Mouse (Mus musculus) heart, embryonic 15.5 days (tissue): ENCODE data around the gene Zp3. TPM values are rescaled to one million over a fixed set of nuclear protein-coding genes. Genes with fewer than 3 reads are reported as not detected.
A peak's percentile ranks its signal among the peaks of the same experiment; 100 is the strongest.

Source experiments
- ATAC-seq: fragments of 200-750 bp; cut with Nextera tagmentation; replicated peaks from 2 replicates; pipeline ENCODE4 v1.8.0; 2017; ENCODE audit warnings: low read depth, moderate TSS enrichment; ENCODE audit not compliant: insufficient number of reproducible peaks, insufficient read depth, low FRiP score
- H3K27ac ChIP-seq: fragments of 300-500 bp; sonication (generic); 2 replicates; pipeline ENCODE4 v1.5.1; 2015; ENCODE audit warnings: mild to moderate bottlenecking, inconsistent platforms
- H3K27me3 ChIP-seq: fragments of 300-500 bp; sonication (generic); 2 replicates; pipeline ENCODE4 v1.6.1; 2015; ENCODE audit warnings: inconsistent platforms
- H3K36me3 ChIP-seq: fragments of 300-500 bp; sonication (generic); 2 replicates; pipeline ENCODE4 v1.6.1; 2015; ENCODE audit warnings: mild to moderate bottlenecking, inconsistent platforms
- H3K4me1 ChIP-seq: fragments of 300-500 bp; sonication (generic); replicated peaks from 2 replicates; pipeline ENCODE4 v1.6.1; 2015; ENCODE audit warnings: inconsistent platforms
- H3K4me2 ChIP-seq: fragments of 300-500 bp; sonication (generic); 2 replicates; pipeline ENCODE4 v1.6.1; 2015; ENCODE audit warnings: inconsistent platforms, mild to moderate bottlenecking, moderate library complexity
- H3K4me3 ChIP-seq: fragments of 300-500 bp; sonication (generic); 2 replicates; pipeline ENCODE4 v1.5.1; 2015; ENCODE audit warnings: mild to moderate bottlenecking, inconsistent platforms
- H3K9ac ChIP-seq: fragments of 300-500 bp; sonication (generic); 2 replicates; pipeline ENCODE4 v1.6.1; 2015; ENCODE audit warnings: mild to moderate bottlenecking, inconsistent platforms
- H3K9me3 ChIP-seq: fragments of 300-500 bp; sonication (generic); replicated peaks from 2 replicates; pipeline ENCODE4 v1.6.1; 2016; ENCODE audit warnings: inconsistent platforms
- WGBS: fragments of 180-500 bp; shearing (Covaris S2); methylation state at CpG from one replicate; pipeline ENCODE4 v1.1.7; 2015; ENCODE audit warnings: mixed read lengths; 5-methylcytosine and 5-hydroxymethylcytosine counted together
- polyA plus RNA-seq: library from polyadenylated mRNA; unstranded; fragments of >200 nt; fragmentation: Nextera tagmentation; extraction: Ambion mirVana; gene quantifications from 2 replicates; pipeline ENCODE4 v1.2.1, GENCODE M21; 2015

Zp3 gene
- polyA plus RNA-seq, 1 experiment from 2014 or later: not detected

DNA sequence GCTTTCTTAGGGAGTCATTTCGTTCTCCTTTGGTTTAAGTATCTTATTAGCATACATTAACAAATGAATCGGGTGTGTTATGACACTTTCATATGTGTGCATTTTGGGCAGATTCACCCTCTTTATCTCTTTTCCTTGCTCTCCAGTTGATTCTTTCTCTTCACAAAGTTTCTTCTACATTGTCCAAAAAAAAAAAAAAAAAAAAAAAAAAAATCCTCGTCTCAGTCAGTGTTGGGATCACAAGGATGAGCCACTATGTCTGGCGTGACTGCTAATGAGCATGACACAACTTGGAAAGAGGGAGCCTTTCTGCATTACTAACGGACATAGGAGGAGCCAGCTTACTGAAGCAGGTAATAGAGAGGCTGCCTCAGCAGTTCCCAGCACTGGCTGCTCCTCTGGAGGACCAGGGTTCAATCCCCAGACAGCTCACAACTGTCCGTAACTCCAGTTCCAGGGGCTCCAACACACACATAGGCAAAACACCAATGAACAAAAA lies 4.7 kb downstream of the Zp3 start:
- WGBS: 73% methylated on average over 6 of the region's 6 CpGs
- no peak overlapping the region for H3K27ac ChIP-seq
- no peaks in the 10 kb centered on the region for H3K36me3 ChIP-seq
- no peak for ATAC-seq
- no peaks in the 10 kb centered on the region for H3K27me3 ChIP-seq
- H3K4me1 ChIP-seq: no peaks in the 10 kb centered on the region
- H3K9ac ChIP-seq: no peak overlapping the region
- no peak overlapping the region for H3K4me2 ChIP-seq
- H3K4me3 ChIP-seq: no peak overlapping the region
- no peaks in the 10 kb centered on the region for H3K9me3 ChIP-seq

DNA sequence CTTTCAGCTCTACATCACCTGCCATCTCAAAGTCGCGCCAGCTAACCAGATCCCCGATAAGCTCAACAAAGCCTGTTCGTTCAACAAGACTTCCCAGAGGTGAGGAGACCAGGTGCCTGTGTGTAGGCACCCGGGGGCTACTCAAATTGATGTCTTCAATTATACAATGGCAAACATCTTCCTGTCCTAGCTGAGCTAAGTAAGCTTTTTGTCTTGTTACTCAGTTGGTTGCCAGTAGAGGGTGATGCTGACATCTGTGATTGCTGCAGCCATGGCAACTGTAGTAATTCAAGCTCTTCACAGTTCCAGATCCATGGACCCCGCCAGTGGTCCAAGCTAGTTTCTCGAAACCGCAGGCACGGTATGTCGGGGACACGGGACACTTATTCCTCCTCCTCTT lies 7.3 kb downstream of the Zp3 start:
- ATAC-seq: no peak
- no peak overlapping the region for H3K4me2 ChIP-seq

DNA sequence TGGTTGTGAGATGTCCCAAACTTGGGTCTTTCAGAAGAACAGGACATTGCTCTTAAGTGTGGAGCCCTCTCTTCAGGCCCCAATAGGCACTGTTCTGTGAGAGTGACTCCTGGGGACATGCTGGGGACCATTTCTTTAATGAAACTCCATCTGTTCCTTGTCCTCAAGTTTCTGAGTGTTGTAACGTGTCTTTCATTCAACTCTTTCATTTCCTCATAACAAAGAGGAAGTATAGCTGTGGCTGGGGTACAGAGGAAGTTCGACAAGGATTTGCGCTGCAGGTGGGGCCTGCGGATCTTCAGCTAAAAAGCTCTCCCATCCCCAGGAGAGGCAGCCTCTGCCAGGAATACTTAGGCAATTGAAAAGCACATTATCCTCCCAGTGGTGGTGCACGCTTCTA lies 10.7 kb downstream of the Zp3 start:
- Histone ChIP-seq H3K4me1 (peaks cover 5% of the 10 kb centered on the region), H3K27me3 (no peaks in the 10 kb centered on the region), H3K4me3 (no peak overlapping the region), H3K36me3 (no peaks in the 10 kb centered on the region), H3K27ac (no peak overlapping the region), H3K9ac (no peak overlapping the region), H3K4me2 (no peak overlapping the region), H3K9me3 (no peaks in the 10 kb centered on the region)
- no peak for ATAC-seq
- 70% methylated on average over 5 of the region's 5 CpGs for WGBS

More for the DNA sequence above, 7.3 kb downstream of the Zp3 start:
- Histone ChIP-seq H3K27me3 (no peaks in the 10 kb centered on the region), H3K9me3 (no peaks in the 10 kb centered on the region), H3K4me1 (no peaks in the 10 kb centered on the region), H3K9ac (no peak overlapping the region), H3K4me3 (no peak overlapping the region), H3K27ac (no peak overlapping the region), H3K36me3 (no peaks in the 10 kb centered on the region)
- WGBS: 47% methylated on average over 11 of the region's 11 CpGs

DNA sequence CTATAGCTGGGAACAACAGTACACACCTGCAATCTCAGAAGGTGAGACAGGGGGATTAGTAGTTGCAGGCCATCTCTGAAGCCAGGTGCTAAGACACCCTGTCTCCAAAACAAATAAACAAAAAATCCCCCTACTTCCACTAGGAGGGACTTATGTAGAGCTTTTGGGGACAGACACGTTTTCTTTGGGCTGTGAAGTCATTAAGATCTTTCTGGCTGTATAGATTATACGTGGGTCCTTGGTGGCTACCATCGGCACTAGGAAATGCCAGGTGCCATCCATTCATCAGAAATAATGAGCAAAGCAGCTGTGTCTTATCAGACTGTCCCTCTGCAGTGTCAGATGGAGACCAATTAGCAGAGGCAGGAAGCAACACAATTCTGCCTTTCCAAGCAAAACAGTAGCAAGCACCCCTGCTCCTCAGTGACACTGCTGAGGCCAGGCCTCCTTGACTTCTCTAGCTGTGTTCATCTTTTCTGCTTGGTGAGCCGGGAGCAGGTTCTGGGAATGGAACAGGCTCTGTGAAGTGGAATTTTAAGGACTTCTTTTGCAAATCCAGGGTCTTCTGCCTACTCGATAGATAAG lies 13.6 kb downstream of the Zp3 start:
- Histone ChIP-seq H3K4me3 (no peak overlapping the region), H3K9me3 (no peaks in the 10 kb centered on the region), H3K4me2 (no peak overlapping the region), H3K9ac (no peak overlapping the region), H3K27ac (no peak overlapping the region), H3K27me3 (no peaks in the 10 kb centered on the region), H3K4me1 (peaks cover 8% of the 10 kb centered on the region), H3K36me3 (peaks cover 7% of the 10 kb centered on the region; the same call in 1 of the 2 replicates)
- WGBS: 47% methylated on average over 5 of the region's 5 CpGs
- no peak for ATAC-seq

DNA sequence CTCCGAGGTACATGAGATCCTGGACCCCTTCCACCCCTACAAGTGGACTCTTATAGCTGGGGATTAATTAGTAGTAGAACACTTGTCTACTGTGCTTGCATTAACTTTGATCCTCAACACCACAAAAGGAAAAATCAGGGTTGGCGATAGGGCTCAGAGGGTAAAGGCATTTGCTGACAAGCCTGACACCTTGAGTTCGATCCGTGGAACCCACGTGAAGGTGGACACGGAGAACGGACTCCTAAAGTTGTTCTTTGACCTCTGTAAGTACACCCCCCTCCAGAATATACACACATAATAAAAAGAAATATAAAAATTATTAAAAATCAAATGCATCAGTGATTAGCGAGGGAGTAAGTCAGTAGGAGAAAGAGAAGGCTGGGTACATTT lies 14.4 kb downstream of the Zp3 start:
- no peak overlapping the region for H3K27ac ChIP-seq
- H3K27me3 ChIP-seq: no peaks in the 10 kb centered on the region
- WGBS: 62% methylated on average over 8 of the region's 8 CpGs
- no peak overlapping the region for H3K9ac ChIP-seq
- no peak overlapping the region for H3K4me2 ChIP-seq
- peak overlapping the region; percentile 90 for H3K4me3 ChIP-seq
- no peak for ATAC-seq
- H3K9me3 ChIP-seq: no peaks in the 10 kb centered on the region
- peaks cover 8% of the 10 kb centered on the region for H3K4me1 ChIP-seq
- H3K36me3 ChIP-seq: peaks cover 14% of the 10 kb centered on the region; the same call in 1 of the 2 replicates

DNA sequence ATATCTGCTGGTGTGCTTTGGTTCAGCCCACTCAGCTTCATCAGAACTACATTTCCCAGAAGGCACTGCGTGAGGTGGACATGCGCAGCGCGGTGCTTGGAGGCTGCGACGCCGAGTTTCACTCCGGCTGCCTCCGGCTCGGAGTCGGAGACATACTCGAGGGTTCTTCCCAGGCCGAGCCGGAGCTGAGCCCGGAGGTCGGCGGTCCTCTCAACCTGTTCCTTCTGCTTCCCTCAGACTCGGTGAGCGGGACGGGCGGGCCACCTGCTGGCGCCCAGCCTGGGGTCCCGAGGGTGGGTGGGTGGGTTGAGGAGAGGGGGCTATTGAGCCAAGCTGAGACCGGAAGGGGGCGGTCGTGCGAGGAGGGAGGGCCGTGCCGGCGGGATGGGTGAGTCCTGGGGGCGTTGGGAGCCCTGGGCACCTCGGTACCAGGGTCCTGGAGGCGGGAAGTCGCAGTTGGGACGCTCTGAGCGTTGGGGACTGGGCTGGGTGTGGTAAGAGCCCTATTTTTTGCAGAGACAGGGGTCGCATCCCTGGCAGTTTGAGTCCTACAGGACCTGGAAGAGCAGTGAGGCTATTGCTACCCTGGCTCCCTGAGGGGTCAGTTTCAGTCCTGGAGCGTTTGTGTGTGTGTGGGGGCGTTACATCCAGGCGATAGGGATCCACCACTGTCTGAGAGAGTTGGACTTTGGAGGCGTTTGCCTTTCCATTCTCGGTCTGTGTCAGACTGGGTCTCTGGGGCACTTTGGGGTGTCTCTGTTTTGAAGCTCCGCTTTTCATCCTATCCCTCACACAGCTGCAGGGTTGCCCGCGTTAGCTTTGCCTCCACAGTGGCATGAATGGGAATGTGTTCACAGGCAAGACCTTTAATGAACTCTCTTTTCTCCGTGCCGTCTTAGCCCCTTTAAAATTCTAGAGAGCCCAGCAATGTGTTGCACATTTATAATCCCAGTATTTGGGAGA lies 15.1 kb downstream of the Zp3 start, which contains the start of gene Dtx2:
Gene Dtx2, plus strand, starts transcription at position 76 of the 963 bp plus-strand sequence.
- WGBS: under 1% methylated on average over 47 of the region's 47 CpGs

DNA sequence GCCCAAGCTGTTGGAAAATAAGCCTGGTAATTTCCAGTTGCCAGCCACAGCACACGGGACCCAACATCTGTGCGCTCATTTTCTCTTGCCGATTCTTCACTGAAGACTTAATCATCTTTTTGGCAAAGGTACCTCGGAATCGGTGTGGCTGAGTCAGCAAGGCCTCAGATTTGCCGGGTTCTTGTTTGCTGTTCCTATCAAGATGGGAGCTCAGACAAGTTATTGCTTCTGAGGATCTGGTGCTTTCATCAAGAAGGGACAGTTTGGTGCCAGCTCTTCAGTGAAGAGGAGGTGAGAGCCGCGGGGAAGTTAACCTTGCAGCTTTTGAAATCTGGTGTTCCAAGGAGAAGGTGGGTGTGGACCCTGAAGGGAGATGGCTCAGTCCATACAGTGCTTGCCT lies 16.3 kb downstream of the Zp3 start:
- H3K27ac ChIP-seq: no peak overlapping the region
- no peak overlapping the region for H3K9ac ChIP-seq
- H3K4me1 ChIP-seq: peaks cover 8% of the 10 kb centered on the region
- H3K27me3 ChIP-seq: no peaks in the 10 kb centered on the region
- 83% methylated on average over 8 of the region's 8 CpGs for WGBS
- H3K4me3 ChIP-seq: no peak overlapping the region
- no peaks in the 10 kb centered on the region for H3K9me3 ChIP-seq
- ATAC-seq: no peak
- H3K4me2 ChIP-seq: no peak overlapping the region
- H3K36me3 ChIP-seq: peaks cover 16% of the 10 kb centered on the region; the same call in 1 of the 2 replicates

More for the DNA sequence above, 15.1 kb downstream of the Zp3 start, which contains the start of gene Dtx2:
- Histone ChIP-seq H3K4me2 (peak within 1 kb of the TSS; percentile 88), H3K9ac (peak within 1 kb of the TSS; percentile 85), H3K4me1 (peaks cover 8% of the 10 kb centered on the region), H3K27ac (peak within 1 kb of the TSS; percentile 90), H3K4me3 (peak within 1 kb of the TSS; percentile 90), H3K9me3 (no peaks in the 10 kb centered on the region), H3K27me3 (no peaks in the 10 kb centered on the region), H3K36me3 (peaks cover 14% of the 10 kb centered on the region; the same call in 1 of the 2 replicates)
- ATAC-seq: peak; percentile 93

DNA sequence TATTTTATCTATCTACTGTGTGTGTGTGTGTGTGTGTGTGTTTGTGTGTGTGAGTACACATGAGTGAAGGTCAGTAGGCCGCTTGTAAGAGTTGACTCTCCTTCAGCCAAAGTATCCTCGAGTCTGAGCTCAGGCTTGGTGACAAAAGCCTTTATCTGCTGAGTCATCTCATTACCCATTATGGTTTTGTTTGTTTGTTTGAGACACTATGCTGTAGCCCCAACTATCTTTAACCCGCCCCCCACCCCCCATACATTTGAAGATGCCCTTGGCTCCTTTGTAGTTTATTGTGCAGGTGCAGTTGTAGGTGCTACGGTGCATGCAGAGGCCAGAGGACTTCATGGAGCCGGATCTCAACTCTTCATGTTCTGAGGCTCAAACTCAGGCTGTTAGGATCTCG lies 21.3 kb downstream of the Zp3 start:
- peaks cover 19% of the 10 kb centered on the region; the same call in 1 of the 2 replicates for H3K36me3 ChIP-seq
- 87% methylated on average over 6 of the region's 6 CpGs for WGBS
- H3K4me1 ChIP-seq: peaks cover 16% of the 10 kb centered on the region
- H3K9me3 ChIP-seq: no peaks in the 10 kb centered on the region
- ATAC-seq: no peak
- no peaks in the 10 kb centered on the region for H3K27me3 ChIP-seq
- H3K4me2 ChIP-seq: no peak overlapping the region
- no peak overlapping the region for H3K27ac ChIP-seq
- H3K9ac ChIP-seq: no peak overlapping the region
- no peak overlapping the region for H3K4me3 ChIP-seq

DNA sequence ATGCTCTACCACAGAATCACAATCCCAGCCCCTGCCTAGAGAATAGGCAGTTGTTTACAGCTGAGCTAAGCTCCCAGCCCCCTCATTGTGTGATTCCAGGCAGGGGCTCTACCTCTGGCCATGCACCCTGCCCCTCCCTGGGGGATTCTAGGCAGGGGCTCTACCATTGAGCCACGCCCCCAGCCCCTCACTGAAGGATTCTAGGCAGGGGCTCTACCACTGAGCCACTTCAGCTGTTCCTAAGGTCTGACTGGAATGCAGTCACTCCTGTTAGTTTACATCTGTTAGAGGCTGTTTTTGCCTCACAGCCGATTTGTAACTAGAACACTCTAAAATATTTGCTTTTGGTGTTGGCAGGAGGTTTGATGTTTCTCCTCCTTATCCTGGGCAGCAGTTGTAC lies 22.4 kb downstream of the Zp3 start:
- Histone ChIP-seq H3K36me3 (peaks cover 16% of the 10 kb centered on the region; the same call in 1 of the 2 replicates), H3K27me3 (no peaks in the 10 kb centered on the region), H3K9ac (no peak overlapping the region), H3K4me3 (no peak overlapping the region), H3K9me3 (no peaks in the 10 kb centered on the region), H3K4me1 (peaks cover 18% of the 10 kb centered on the region), H3K4me2 (no peak overlapping the region), H3K27ac (peak overlapping the region; percentile 74)
- ATAC-seq: no peak
- 57% methylated on average over 2 of the region's 2 CpGs for WGBS

DNA sequence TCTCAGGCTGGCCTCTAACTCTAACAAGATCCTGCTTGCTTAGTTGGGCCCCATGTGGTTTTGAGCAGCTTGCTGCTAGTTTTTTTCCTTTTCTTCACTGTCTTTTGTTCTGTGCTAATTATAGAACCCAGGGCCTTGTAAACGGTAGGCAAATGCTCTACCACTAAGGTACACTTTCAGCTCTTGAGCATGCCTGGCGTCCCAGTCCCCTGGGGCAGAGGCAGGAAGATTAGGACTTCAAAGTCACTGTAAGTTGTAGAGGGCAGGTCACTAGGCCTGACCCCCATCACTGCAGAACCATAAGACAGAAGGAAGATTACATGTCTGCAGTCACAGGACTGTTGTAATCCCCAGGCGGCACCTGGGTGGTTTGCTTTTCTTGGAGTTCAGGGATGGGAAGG lies 22.9 kb downstream of the Zp3 start:
- Histone ChIP-seq H3K27ac (peak overlapping the region; percentile 74), H3K27me3 (no peaks in the 10 kb centered on the region), H3K4me2 (no peak overlapping the region), H3K36me3 (peaks cover 16% of the 10 kb centered on the region; the same call in 1 of the 2 replicates), H3K4me3 (no peak overlapping the region), H3K9me3 (no peaks in the 10 kb centered on the region), H3K9ac (no peak overlapping the region), H3K4me1 (peaks cover 21% of the 10 kb centered on the region)
- ATAC-seq: no peak
- 15% methylated on average over 3 of the region's 3 CpGs for WGBS

DNA sequence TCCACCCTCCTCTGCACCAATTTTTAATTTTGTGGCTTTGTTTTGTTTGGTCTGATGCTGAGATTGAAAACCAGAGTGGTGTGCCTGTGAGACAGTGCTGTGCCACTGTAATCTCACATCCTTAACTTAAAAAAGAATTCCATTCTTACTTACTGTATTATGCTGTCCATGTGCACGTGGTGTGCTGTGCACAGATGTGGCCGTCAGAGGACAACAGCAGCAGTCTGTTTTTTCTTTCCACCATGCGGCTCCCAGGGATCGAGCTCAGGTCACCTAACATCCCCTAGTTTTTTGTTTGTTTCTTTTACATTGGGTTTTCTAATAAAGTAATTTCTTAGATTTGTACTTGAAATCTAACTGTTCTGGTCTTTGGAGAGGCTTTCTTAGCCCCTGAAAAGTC lies 24.6 kb downstream of the Zp3 start:
- WGBS: 62% methylated on average over 4 of the region's 4 CpGs
- H3K9ac ChIP-seq: no peak overlapping the region

More for the DNA sequence above, 24.6 kb downstream of the Zp3 start:
- Histone ChIP-seq H3K9me3 (no peaks in the 10 kb centered on the region), H3K4me1 (peaks cover 23% of the 10 kb centered on the region), H3K4me2 (no peak overlapping the region), H3K36me3 (peaks cover 5% of the 10 kb centered on the region; the same call in 1 of the 2 replicates), H3K4me3 (no peak overlapping the region), H3K27me3 (no peaks in the 10 kb centered on the region), H3K27ac (no peak overlapping the region)
- no peak for ATAC-seq
